Mouse (Mus musculus) CH12.LX (cell line): ENCODE results near the gene Plcl2.

Experiments
- CTCF ChIP-seq, 2 experiments: IDR thresholded peaks in 1 of 2; conservative IDR thresholded peaks in 1 of 2; 2 replicates each; pipeline ENCODE4 v1.5.1; 2011 to 2012; ENCODE audit warnings: low read depth in 2 of 2, low read length in 2 of 2, improper control_type of control experiment in 1 of 2, inconsistent platforms in 1 of 2, mild to moderate bottlenecking in 1 of 2, moderate library complexity in 1 of 2
- E2F4 ChIP-seq: IDR thresholded peaks from 2 replicates; pipeline ENCODE4 v1.6.1; 2011; ENCODE audit warnings: low read depth, low read length, improper control_type of control experiment; ENCODE audit not compliant: insufficient replicate concordance
- ELF1 ChIP-seq: IDR thresholded peaks from 2 replicates; pipeline ENCODE4 v1.6.1; 2014; ENCODE audit warnings: low read depth, mild to moderate bottlenecking, inconsistent platforms, low read length, improper control_type of control experiment
- EP300 ChIP-seq: IDR thresholded peaks from 2 replicates; pipeline ENCODE4 v1.6.1; 2011; ENCODE audit warnings: low read length, improper control_type of control experiment
- KAT2A ChIP-seq: IDR thresholded peaks from 2 replicates; pipeline ENCODE4 v1.6.1; 2012; ENCODE audit warnings: low read length, improper control_type of control experiment, inconsistent platforms; ENCODE audit not compliant: insufficient replicate concordance
- MAX ChIP-seq: IDR thresholded peaks from 2 replicates; pipeline ENCODE4 v1.6.1; 2011; ENCODE audit warnings: low read length, improper control_type of control experiment
- SMC3 ChIP-seq: IDR thresholded peaks from 2 replicates; pipeline ENCODE4 v1.6.1; 2011; ENCODE audit warnings: low read depth, low read length, improper control_type of control experiment
- ZMIZ1 ChIP-seq: IDR thresholded peaks from 2 replicates; pipeline ENCODE4 v1.6.1; 2012; ENCODE audit warnings: low read depth, mild to moderate bottlenecking, inconsistent platforms, low read length, improper control_type of control experiment

DNA sequence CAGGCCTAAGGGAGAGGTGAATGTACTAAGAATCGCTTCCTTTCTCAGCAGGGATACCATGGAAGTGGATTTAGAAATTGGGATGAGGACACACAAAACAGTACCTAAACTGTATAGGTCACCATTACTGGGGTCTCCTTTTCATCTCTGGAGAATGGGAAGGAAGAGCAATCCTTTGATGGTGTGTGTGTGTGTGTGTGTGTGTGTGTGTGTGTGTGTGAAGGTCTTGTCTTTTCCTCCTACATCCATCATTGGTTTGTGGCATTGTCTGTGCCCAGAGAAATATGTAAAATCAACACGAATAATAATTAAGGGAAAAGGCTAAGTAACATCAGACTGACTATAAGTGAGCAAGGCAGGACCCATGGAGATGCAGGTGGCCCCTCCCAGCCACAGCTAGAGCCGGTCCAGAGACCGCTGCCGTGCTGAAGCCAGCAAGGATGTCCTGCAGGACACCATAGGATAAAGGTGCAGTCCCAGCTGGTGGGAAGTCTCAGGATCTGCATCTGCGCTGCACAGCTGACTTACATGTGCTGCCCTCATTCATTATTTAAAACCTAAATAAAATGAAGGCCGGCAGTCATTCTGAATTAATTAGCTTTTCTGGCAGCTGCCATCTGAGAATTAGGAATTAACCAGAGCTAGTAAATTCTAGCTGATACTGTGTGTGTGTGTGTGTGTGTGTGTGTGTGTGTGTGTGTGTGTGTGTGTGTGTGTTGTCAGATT lies 201.5 kb downstream of the Plcl2 start:
- no peak for TF ChIP-seq CTCF (conservative IDR thresholded peaks at IDR 0.05 in 1 of 2, IDR thresholded peaks at IDR 0.05 in 1 of 2; ENCODE audit: low read depth in 2 of 2, low read length in 2 of 2)
- no peak for TF ChIP-seq SMC3
- no peak for TF ChIP-seq ELF1
- no peak for TF ChIP-seq KAT2A
- TF ChIP-seq ZMIZ1: no peak
- no peak for TF ChIP-seq MAX
- TF ChIP-seq EP300: no peak
- TF ChIP-seq E2F4: no peak
